Mouse (Mus musculus): ENCODE data around the gene Dnajc21.
"Not testable (repeated sequence)": the region's sequence is repeated elsewhere in the genome, so short reads cannot be mapped to it uniquely, and the experiment has no call there.

The Dnajc21 gene

GRCm38 (mm10) chr15:10470151-10470831 lies at the start of gene Dnajc21:
Dnajc21 (minus strand) TSS chr15:10470516.
- peak; percentile 91 to 93 for DNase-seq

DNA sequence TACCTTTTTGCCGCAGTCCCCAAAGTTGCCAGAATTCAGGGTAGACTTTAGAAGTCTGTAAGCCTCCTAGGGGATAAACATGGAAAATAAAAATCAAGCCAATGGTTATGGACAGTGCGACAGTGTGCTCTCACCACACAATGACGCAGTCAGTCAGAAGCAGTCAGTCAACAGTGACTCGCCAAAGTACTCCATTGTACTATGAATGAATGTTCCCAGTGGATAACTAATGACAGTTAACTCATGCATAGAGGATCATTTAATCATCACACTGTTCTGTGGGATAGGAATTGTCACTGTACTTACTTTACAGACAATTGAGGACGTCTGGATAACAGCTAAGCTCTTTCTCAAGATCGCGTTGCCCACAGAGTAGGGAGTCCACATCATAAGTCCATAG lies 44.9 kb upstream of the Dnajc21 start:
- no peak for DNase-seq

DNA sequence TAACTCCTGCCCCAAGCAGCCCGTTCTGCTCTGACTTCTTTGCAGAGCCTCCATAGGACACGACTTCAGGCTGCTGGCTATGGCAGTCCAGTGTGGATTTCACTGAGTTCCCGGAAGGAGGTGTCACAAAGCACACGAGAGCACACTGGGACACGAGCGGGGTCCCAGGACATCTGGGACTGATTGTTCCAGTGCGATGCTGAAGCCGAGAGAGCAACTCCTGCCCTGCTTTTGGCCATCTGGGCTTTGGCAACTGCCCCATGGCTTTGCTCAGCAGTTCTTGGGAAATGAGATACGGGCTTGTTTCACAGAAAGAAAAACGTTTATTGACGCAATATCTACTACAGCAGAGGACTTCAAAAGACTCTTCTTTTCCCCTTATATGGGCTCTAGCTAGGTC lies 35.8 kb upstream of the Dnajc21 start:
- no peak for DNase-seq

DNA sequence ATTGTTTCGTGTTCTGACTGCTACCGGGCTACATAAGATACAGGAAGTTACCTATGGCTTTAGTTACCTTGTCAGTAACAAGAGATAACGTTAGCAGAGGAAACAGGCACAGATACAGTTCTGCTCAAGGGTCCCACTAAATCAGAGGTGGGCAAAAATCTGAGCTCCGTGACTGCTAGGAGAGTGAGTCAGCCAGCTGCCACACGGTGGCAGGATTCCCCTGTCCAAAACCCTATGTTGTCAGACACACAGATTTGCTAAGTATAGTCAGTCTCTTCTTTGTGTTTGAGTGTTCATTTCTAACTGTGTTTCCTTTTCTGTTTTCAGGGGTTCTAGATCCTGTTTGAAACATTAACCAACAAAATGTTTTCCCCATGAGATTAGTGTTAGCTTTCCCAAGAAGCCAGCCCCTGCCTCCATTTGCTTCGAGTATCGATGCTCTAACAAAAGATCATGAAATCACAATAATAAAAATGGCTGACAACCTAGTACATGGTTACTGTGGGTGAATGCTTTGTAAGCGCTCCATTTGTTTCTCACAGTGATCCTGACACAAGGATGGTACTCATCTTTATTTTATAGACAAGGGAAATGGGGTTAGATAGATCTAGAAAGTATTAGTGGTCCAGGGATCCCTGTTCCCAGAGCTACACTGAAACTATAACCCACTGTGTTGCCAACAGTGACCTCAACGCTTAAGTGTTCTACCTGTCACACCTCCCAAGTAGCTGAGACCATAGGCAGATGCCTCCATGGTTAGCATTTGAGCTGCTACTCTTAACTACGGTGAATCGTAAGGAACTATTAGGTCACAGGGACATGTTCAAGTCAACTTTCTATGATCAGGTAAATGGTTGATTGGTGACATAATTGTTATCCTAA lies 30.8 kb upstream of the Dnajc21 start:
- no peak for DNase-seq

GRCm38 (mm10) chr15:10500035-10500434 lies 29.7 kb upstream of the Dnajc21 start:
- no peak for DNase-seq

GRCm38 (mm10) chr15:10499593-10499992 lies 29.3 kb upstream of the Dnajc21 start:
- no peak for DNase-seq

GRCm38 (mm10) chr15:10496696-10497095 lies 26.4 kb upstream of the Dnajc21 start:
- not testable (repeated sequence) for DNase-seq

GRCm38 (mm10) chr15:10495944-10496343 lies 25.6 kb upstream of the Dnajc21 start:
- no peak for DNase-seq

DNA sequence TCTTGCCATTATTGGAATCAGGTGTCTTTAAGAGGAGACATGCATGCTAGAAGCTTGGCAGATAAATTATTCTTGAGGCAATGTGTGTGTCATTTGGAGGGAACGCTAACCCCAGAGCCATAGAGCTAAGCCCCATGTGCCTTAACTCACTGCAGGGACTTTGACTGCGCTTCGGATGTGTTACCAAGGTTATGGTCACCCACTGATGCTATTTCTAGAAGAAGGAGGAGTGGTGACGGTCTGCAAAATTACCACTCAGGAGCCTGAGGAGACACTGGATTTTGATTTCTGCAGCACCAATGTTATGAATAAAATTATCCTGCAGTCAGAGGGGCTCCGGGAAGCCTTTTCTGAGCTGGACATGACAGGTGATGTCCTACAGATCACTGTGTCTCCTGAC lies 19.8 kb upstream of the Dnajc21 start:
- no peak for DNase-seq

DNA sequence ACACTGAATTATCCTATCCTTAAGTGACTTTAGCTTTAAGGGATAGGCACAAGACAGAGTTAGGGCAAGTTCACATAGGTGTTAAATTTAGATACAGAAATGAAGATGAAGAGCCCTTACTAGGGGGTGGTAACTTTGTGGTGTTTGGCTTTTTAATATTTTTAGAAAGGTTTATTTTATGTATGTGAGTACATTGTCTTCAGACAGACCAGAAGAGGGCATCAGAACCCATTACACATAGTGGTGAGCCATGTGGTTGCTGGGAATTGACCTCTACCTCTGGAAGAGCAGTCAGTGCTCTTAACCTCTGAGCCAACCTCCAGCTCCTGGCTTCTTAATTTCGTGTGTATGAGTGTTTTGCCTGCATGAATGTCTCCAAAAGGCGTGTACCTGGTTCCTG lies 16.9 kb upstream of the Dnajc21 start:
- no peak for DNase-seq

DNA sequence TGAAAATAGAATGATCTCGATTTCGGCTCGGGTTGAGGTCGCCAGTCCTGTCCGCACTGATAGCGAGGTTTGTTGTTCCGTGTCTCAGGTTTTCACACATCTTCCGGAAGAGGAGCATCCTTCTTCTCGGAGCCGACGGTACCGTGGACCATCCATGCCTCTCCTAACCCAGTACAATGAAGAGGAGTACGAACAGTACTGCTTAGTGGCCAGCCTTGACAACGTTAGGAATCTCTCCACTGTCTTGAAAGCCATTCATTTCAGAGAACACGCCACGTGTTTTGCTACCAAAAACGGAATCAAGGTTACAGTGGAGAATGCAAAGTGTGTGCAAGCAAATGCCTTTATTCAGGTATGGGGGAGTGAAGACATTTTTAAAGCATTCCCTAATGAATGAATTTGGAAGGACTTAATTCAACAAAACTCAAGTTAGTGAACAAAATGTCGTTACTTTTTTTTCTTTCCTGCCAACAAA lies 16.1 kb upstream of the Dnajc21 start:
- no peak for DNase-seq

GRCm38 (mm10) chr15:10485484-10486364 lies 15.4 kb upstream of the Dnajc21 start, which contains the start of the genes Brix1 and Rad1:
Brix1 (minus strand) TSS chr15:10485947.
Rad1 (plus strand) TSS chr15:10486018.
- DNase-seq = peak; percentile 94 to 95

- DNase-seq = no peak
Measured at GRCm38 (mm10) chr15:10470941-10471340, 625 bp upstream of the Dnajc21 start.

GRCm38 (mm10) chr15:10469641-10470150 lies 620 bp downstream of the Dnajc21 start:
- peak in 1 of 2 experiments; percentile 19 for DNase-seq

- no peak for DNase-seq
Measured at GRCm38 (mm10) chr15:10468761-10469160, 1.6 kb downstream of the Dnajc21 start.

- no peak for DNase-seq
Measured at GRCm38 (mm10) chr15:10464678-10465077, 5.6 kb downstream of the Dnajc21 start.

GRCm38 (mm10) chr15:10463555-10463954 lies 6.8 kb downstream of the Dnajc21 start:
- DNase-seq = no peak

DNA sequence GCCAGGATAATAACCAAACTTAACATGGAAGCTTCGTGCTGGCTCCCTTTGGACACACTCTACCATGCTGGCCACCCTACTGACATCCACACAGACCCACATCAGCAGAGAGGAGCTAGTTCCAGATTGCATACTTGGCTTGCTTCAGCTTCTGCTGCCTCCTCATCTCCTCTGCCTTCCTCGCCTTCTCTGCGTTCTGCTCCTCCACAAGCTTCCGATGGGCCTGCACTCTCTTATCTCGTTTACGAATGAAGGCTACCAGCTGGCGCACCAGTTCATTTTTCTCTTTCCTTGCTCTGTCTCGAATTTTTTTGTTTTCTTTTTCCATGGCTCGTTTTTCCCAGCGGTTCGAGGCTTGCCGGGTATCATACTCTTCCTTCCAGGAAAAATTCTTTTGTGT lies 9.3 kb downstream of the Dnajc21 start:
- no peak for DNase-seq

- DNase-seq = no peak
Measured at GRCm38 (mm10) chr15:10447102-10447501, 23.2 kb downstream of the Dnajc21 start.

GRCm38 (mm10) chr15:10442275-10442674 lies 28.0 kb downstream of the Dnajc21 start:
- DNase-seq = no peak

- no peak for DNase-seq
Measured at GRCm38 (mm10) chr15:10441493-10441892, 28.8 kb downstream of the Dnajc21 start.

DNA sequence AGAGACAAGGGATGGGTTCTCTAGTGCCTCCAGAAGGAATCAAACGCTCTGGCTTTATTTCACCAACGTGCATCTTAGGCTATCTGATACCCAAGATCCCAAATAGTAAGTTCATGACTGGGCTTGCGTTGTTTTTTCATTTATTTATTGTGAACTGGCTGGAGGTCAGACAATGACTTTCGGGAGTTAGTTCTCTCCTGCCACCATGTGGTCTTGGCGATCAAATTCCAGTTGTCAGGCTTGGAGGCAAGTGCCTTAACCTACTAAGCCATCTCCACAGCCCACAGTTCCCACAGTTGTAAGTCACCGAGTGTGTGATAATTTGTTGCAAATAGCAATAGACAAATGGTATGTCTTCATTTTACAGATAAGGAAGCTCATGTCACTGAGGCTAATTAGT lies 30.4 kb downstream of the Dnajc21 start:
- DNase-seq = no peak

DNA sequence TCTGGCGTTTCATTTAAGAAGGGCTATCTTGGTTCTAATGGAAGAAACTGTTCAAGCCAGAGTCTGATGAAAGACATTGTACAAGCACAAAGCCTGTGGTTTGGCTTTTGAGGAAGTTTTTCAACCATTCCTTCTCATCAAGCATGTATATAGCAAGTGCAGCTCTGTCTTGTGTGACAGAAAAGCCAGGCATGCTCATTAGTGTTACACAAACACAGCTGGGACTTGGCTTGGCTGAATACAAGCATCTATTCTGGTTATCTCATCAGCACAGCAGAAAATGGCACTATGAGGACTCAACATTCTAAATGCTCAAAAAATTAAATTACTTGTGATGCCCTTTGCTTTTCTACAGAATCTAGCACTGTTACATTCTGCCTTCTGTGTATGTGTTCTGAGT lies 33.4 kb downstream of the Dnajc21 start:
- no peak for DNase-seq
